Mouse (Mus musculus): ENCODE measurements around the gene Gm18336. TPM values are rescaled to one million over a fixed set of nuclear protein-coding genes. Genes with fewer than 3 reads are reported as not detected.
"Not testable (repeated sequence)": the region's sequence is repeated elsewhere in the genome, so short reads cannot be mapped to it uniquely, and the experiment has no call there.

The Gm18336 gene
- not detected in 2 replicates for polyA plus RNA-seq (2014; fragmentation: Nextera tagmentation; extraction: Ambion mirVana)

- not testable (repeated sequence) for H3K4me1 ChIP-seq (ENCODE audit: control insufficient read depth, insufficient read depth, low read length); ATAC-seq (ENCODE audit: low read depth); H3K4me3 ChIP-seq (ENCODE audit: low read depth, low read length); H3K27ac ChIP-seq (ENCODE audit: low read depth, low read length); H3K27me3 ChIP-seq (ENCODE audit: control insufficient read depth, insufficient read depth, low read length); H3K9ac ChIP-seq (replicated peaks; ENCODE audit: low read depth, low read length); H3K4me2 ChIP-seq (ENCODE audit: low read depth, low read length); H3K9me3 ChIP-seq (ENCODE audit: control insufficient read depth, low read length); H3K36me3 ChIP-seq (ENCODE audit: control insufficient read depth, insufficient read depth, low read length)
- WGBS: 75% methylated on average over 2 of the region's 2 CpGs
These were observed at the start of gene Gm18336 for GRCm38 (mm10) chrX:73398636-73399035. TSS of gene Gm18336 (minus strand) at chrX:73398736.

GRCm38 (mm10) chrX:73441428-73441827 lies 42.9 kb upstream of the Gm18336 start:
- 74% methylated on average over 2 of the region's 2 CpGs for WGBS
- Histone ChIP-seq H3K27ac (ENCODE audit: low read depth, low read length) (no peak overlapping the region), H3K9me3 (ENCODE audit: control insufficient read depth, low read length) (no peaks in the 10 kb centered on the region), H3K36me3 (ENCODE audit: control insufficient read depth, insufficient read depth, low read length) (no peaks in the 10 kb centered on the region), H3K4me1 (ENCODE audit: control insufficient read depth, insufficient read depth, low read length) (no peaks in the 10 kb centered on the region), H3K4me2 (ENCODE audit: low read depth, low read length) (no peak overlapping the region), H3K27me3 (ENCODE audit: control insufficient read depth, insufficient read depth, low read length) (no peaks in the 10 kb centered on the region), H3K9ac (replicated peaks; ENCODE audit: low read depth, low read length) (no peak overlapping the region), H3K4me3 (ENCODE audit: low read depth, low read length) (no peak overlapping the region)
- no peak for ATAC-seq (ENCODE audit: low read depth)

- no peak within 1 kb of the TSS for H3K4me2 ChIP-seq (ENCODE audit: low read depth, low read length)
- no peak for ATAC-seq (ENCODE audit: low read depth)
- no peaks in the 10 kb centered on the region for H3K27me3 ChIP-seq (ENCODE audit: control insufficient read depth, insufficient read depth, low read length)
- no peak within 1 kb of the TSS for H3K4me3 ChIP-seq (ENCODE audit: low read depth, low read length)
- 82% methylated on average over 11 of the region's 11 CpGs for WGBS
- H3K4me1 ChIP-seq (ENCODE audit: control insufficient read depth, insufficient read depth, low read length): no peaks in the 10 kb centered on the region
- H3K9ac ChIP-seq (replicated peaks; ENCODE audit: low read depth, low read length): no peak within 1 kb of the TSS
- H3K36me3 ChIP-seq (ENCODE audit: control insufficient read depth, insufficient read depth, low read length): no peaks in the 10 kb centered on the region
- no peaks in the 10 kb centered on the region for H3K9me3 ChIP-seq (ENCODE audit: control insufficient read depth, low read length)
- no peak within 1 kb of the TSS for H3K27ac ChIP-seq (ENCODE audit: low read depth, low read length)
These were observed 36.7 kb upstream of the Gm18336 start, which contains the start of gene Trex2 for GRCm38 (mm10) chrX:73435252-73435651. TSS of gene Trex2 (minus strand) at chrX:73435344.

GRCm38 (mm10) chrX:73432850-73433249 lies 34.3 kb upstream of the Gm18336 start:
- Histone ChIP-seq H3K9me3 (ENCODE audit: control insufficient read depth, low read length) (no peaks in the 10 kb centered on the region), H3K4me3 (ENCODE audit: low read depth, low read length) (no peak overlapping the region)

GRCm38 (mm10) chrX:73430036-73430435 lies 31.5 kb upstream of the Gm18336 start:
- no peak overlapping the region for H3K4me2 ChIP-seq (ENCODE audit: low read depth, low read length)
- no peak overlapping the region for H3K9ac ChIP-seq (replicated peaks; ENCODE audit: low read depth, low read length)
- no peaks in the 10 kb centered on the region for H3K9me3 ChIP-seq (ENCODE audit: control insufficient read depth, low read length)
- no peak overlapping the region for H3K4me3 ChIP-seq (ENCODE audit: low read depth, low read length)
- no peaks in the 10 kb centered on the region for H3K4me1 ChIP-seq (ENCODE audit: control insufficient read depth, insufficient read depth, low read length)
- no peak overlapping the region for H3K27ac ChIP-seq (ENCODE audit: low read depth, low read length)
- ATAC-seq (ENCODE audit: low read depth): no peak
- no peaks in the 10 kb centered on the region for H3K36me3 ChIP-seq (ENCODE audit: control insufficient read depth, insufficient read depth, low read length)
- WGBS: 93% methylated on average over 2 of the region's 2 CpGs
- no peaks in the 10 kb centered on the region for H3K27me3 ChIP-seq (ENCODE audit: control insufficient read depth, insufficient read depth, low read length)

More at GRCm38 (mm10) chrX:73432850-73433249, 34.3 kb upstream of the Gm18336 start:
- H3K27ac ChIP-seq (ENCODE audit: low read depth, low read length): no peak overlapping the region
- WGBS: 75% methylated on average over 5 of the region's 5 CpGs
- no peak for ATAC-seq (ENCODE audit: low read depth)
- H3K36me3 ChIP-seq (ENCODE audit: control insufficient read depth, insufficient read depth, low read length): no peaks in the 10 kb centered on the region
- H3K27me3 ChIP-seq (ENCODE audit: control insufficient read depth, insufficient read depth, low read length): no peaks in the 10 kb centered on the region
- H3K4me1 ChIP-seq (ENCODE audit: control insufficient read depth, insufficient read depth, low read length): no peaks in the 10 kb centered on the region
- no peak overlapping the region for H3K9ac ChIP-seq (replicated peaks; ENCODE audit: low read depth, low read length)
- H3K4me2 ChIP-seq (ENCODE audit: low read depth, low read length): no peak overlapping the region

GRCm38 (mm10) chrX:73412767-73413166 lies 14.2 kb upstream of the Gm18336 start:
- no peaks in the 10 kb centered on the region for H3K4me1 ChIP-seq (ENCODE audit: control insufficient read depth, insufficient read depth, low read length)
- WGBS: 36% methylated on average over 1 of the region's 1 CpGs
- H3K4me2 ChIP-seq (ENCODE audit: low read depth, low read length): no peak overlapping the region
- H3K36me3 ChIP-seq (ENCODE audit: control insufficient read depth, insufficient read depth, low read length): no peaks in the 10 kb centered on the region
- no peaks in the 10 kb centered on the region for H3K27me3 ChIP-seq (ENCODE audit: control insufficient read depth, insufficient read depth, low read length)
- no peak overlapping the region for H3K27ac ChIP-seq (ENCODE audit: low read depth, low read length)
- no peak for ATAC-seq (ENCODE audit: low read depth)
- H3K9me3 ChIP-seq (ENCODE audit: control insufficient read depth, low read length): no peaks in the 10 kb centered on the region
- H3K4me3 ChIP-seq (ENCODE audit: low read depth, low read length): no peak overlapping the region
- H3K9ac ChIP-seq (replicated peaks; ENCODE audit: low read depth, low read length): no peak overlapping the region

GRCm38 (mm10) chrX:73410880-73411517 lies 12.5 kb upstream of the Gm18336 start, which contains the start of gene Zfp92:
TSS of gene Zfp92 (plus strand) at chrX:73411096.
- no peaks in the 10 kb centered on the region for H3K4me1 ChIP-seq (ENCODE audit: control insufficient read depth, insufficient read depth, low read length)
- no peak for ATAC-seq (ENCODE audit: low read depth)
- H3K4me3 ChIP-seq (ENCODE audit: low read depth, low read length): peak within 1 kb of the TSS; percentile 32
- H3K4me2 ChIP-seq (ENCODE audit: low read depth, low read length): peak within 1 kb of the TSS; percentile 46
- H3K36me3 ChIP-seq (ENCODE audit: control insufficient read depth, insufficient read depth, low read length): no peaks in the 10 kb centered on the region
- no peak within 1 kb of the TSS for H3K9ac ChIP-seq (replicated peaks; ENCODE audit: low read depth, low read length)
- no peak within 1 kb of the TSS for H3K27ac ChIP-seq (ENCODE audit: low read depth, low read length)
- no peaks in the 10 kb centered on the region for H3K27me3 ChIP-seq (ENCODE audit: control insufficient read depth, insufficient read depth, low read length)
- WGBS: 25% methylated on average over 20 of the region's 20 CpGs
- no peaks in the 10 kb centered on the region for H3K9me3 ChIP-seq (ENCODE audit: control insufficient read depth, low read length)

- Histone ChIP-seq H3K27ac (ENCODE audit: low read depth, low read length) (no peak overlapping the region), H3K27me3 (ENCODE audit: control insufficient read depth, insufficient read depth, low read length) (no peaks in the 10 kb centered on the region), H3K36me3 (ENCODE audit: control insufficient read depth, insufficient read depth, low read length) (no peaks in the 10 kb centered on the region), H3K4me2 (ENCODE audit: low read depth, low read length) (no peak overlapping the region), H3K4me3 (ENCODE audit: low read depth, low read length) (no peak overlapping the region), H3K4me1 (ENCODE audit: control insufficient read depth, insufficient read depth, low read length) (no peaks in the 10 kb centered on the region), H3K9me3 (ENCODE audit: control insufficient read depth, low read length) (no peaks in the 10 kb centered on the region), H3K9ac (replicated peaks; ENCODE audit: low read depth, low read length) (no peak overlapping the region)
- 93% methylated on average over 12 of the region's 12 CpGs for WGBS
- ATAC-seq (ENCODE audit: low read depth): no peak
These were observed 3.1 kb upstream of the Gm18336 start for GRCm38 (mm10) chrX:73401616-73402015.

- Histone ChIP-seq H3K9me3 (ENCODE audit: control insufficient read depth, low read length) (no peaks in the 10 kb centered on the region), H3K27me3 (ENCODE audit: control insufficient read depth, insufficient read depth, low read length) (no peaks in the 10 kb centered on the region), H3K4me2 (ENCODE audit: low read depth, low read length) (no peak overlapping the region), H3K4me1 (ENCODE audit: control insufficient read depth, insufficient read depth, low read length) (no peaks in the 10 kb centered on the region), H3K9ac (replicated peaks; ENCODE audit: low read depth, low read length) (no peak overlapping the region), H3K36me3 (ENCODE audit: control insufficient read depth, insufficient read depth, low read length) (no peaks in the 10 kb centered on the region), H3K27ac (ENCODE audit: low read depth, low read length) (no peak overlapping the region), H3K4me3 (ENCODE audit: low read depth, low read length) (no peak overlapping the region)
- no peak for ATAC-seq (ENCODE audit: low read depth)
- 91% methylated on average over 19 of the region's 20 CpGs for WGBS
These were observed 2.4 kb upstream of the Gm18336 start for GRCm38 (mm10) chrX:73400951-73401350.

Measured in neural tube, embryonic 14.5 days (tissue).